Mouse (Mus musculus) midbrain, embryonic 15.5 days (tissue): ENCODE results near the gene Shox2. TPM values are rescaled to one million over a fixed set of nuclear protein-coding genes. Genes with fewer than 3 reads are reported as not detected.

Source experiments
- ATAC-seq: fragments of 200-750 bp; cut with Nextera tagmentation; replicated peaks from 2 replicates; pipeline ENCODE4 v1.8.0; 2017; ENCODE audit warnings: moderate TSS enrichment
- H3K27ac ChIP-seq: fragments of 300-500 bp; sonication (generic); 2 replicates; pipeline ENCODE4 v1.5.1; 2015; ENCODE audit warnings: mild to moderate bottlenecking, inconsistent platforms
- H3K27me3 ChIP-seq: fragments of 300-500 bp; sonication (generic); replicated peaks from 2 replicates; pipeline ENCODE4 v1.6.1; 2015; ENCODE audit warnings: inconsistent platforms
- H3K36me3 ChIP-seq: fragments of 300-500 bp; sonication (generic); replicated peaks from 2 replicates; pipeline ENCODE4 v1.6.1; 2015; ENCODE audit warnings: inconsistent platforms
- H3K4me1 ChIP-seq: fragments of 300-500 bp; sonication (generic); 2 replicates; pipeline ENCODE4 v1.6.1; 2015; ENCODE audit warnings: inconsistent platforms
- H3K4me2 ChIP-seq: fragments of 300-500 bp; sonication (generic); 2 replicates; pipeline ENCODE4 v1.6.1; 2015; ENCODE audit warnings: inconsistent platforms, mild to moderate bottlenecking, moderate library complexity
- H3K4me3 ChIP-seq: fragments of 300-500 bp; sonication (generic); 2 replicates; pipeline ENCODE4 v1.5.1; 2015; ENCODE audit warnings: mild to moderate bottlenecking, inconsistent platforms
- H3K9ac ChIP-seq: fragments of 300-500 bp; sonication (generic); 2 replicates; pipeline ENCODE4 v1.6.1; 2015; ENCODE audit warnings: mild to moderate bottlenecking, inconsistent platforms
- H3K9me3 ChIP-seq: fragments of 300-500 bp; sonication (generic); 2 replicates; pipeline ENCODE4 v1.6.1; 2016; ENCODE audit warnings: inconsistent platforms
- WGBS: fragments of 180-500 bp; shearing (Covaris S2); methylation state at CpG from one replicate; pipeline ENCODE4 v1.1.7; 2015; ENCODE audit warnings: mixed read lengths; 5-methylcytosine and 5-hydroxymethylcytosine counted together
- polyA plus RNA-seq: library from polyadenylated mRNA; unstranded; fragments of >200 nt; fragmentation: Nextera tagmentation; extraction: Ambion mirVana; gene quantifications from 2 replicates; pipeline ENCODE4 v1.2.1, GENCODE M21; 2015

The Shox2 gene
- polyA plus RNA-seq, 1 experiment from 2014 or later, result 56.1 TPM

DNA sequence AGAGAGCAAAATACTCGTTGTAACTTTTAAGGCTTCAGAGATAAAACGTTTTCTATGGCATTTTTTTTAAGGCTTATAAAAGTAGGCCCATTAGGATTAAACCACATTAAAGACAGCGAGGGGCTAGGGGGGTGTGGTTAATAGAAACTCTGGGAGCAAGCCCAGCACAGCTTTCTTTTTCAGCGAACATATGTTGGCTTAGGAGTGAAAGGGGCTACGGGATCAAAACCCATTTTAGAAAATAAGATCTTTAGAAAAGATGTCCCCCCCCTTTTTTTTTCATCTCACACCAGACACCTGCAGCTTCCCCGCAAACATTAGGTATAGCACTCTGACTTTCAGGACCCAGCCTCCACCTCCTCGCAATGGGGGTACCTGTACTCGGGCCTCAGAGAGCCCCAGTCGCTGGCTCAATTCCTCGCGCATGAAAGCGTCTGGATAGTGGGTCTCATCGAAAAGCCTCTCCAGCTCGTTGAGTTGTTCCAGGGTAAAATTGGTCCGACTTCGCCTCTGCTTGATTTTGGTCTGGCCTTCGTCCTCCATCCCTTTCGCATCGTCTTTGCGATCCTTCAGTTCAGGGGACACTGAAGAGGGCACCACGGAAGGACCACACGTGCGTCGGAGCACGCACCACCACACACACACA is 3.6 kb downstream of the Shox2 start:
- Histone ChIP-seq H3K27ac (peak overlapping the region; percentile 71), H3K4me3 (peak overlapping the region; percentile 48), H3K36me3 (no peaks in the 10 kb centered on the region), H3K27me3 (peaks cover 13% of the 10 kb centered on the region), H3K9ac (peak overlapping the region; percentile 21; the same call in 1 of the 2 replicates), H3K9me3 (no peaks in the 10 kb centered on the region), H3K4me2 (peak overlapping the region; percentile 61), H3K4me1 (peaks cover 38% of the 10 kb centered on the region)
- 1% methylated on average over 25 of the region's 25 CpGs for WGBS
- no peak for ATAC-seq

DNA sequence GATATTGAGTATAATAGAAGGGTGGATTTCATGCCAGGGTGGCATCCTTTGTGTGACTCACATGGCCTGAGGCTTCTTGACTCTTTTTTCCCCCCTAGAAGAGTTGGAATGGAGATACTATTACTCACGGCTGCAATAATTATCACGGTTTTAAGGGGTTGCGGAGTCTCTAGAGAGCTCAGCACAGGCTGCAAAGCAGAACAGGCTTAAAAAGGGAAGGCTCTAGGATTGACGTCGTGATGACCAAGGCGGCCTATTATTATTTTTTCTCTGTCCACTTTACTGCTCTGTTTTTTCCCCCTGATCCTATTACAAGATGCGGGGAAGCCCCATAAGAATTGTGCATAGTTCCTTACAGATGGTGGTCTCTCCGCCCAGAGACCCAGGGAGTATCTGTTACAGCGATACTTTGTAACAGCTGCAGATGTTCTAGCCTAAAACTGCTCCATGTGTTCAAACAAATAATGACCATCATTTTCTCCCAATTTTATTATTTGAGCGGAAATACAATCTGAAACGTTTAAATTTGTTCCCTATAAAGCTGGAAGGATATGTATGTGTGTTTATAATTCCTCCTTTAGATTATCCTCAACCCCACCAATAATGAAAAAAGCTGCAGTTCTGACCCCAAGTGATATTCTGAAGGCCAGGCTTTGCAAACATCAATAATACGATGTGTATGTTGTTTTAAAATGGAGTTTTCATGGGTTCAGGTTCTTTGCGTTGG is 4.5 kb downstream of the Shox2 start:
- Histone ChIP-seq H3K9me3 (no peaks in the 10 kb centered on the region), H3K4me1 (peaks cover 40% of the 10 kb centered on the region), H3K36me3 (no peaks in the 10 kb centered on the region), H3K27ac (peak overlapping the region; percentile 71), H3K4me3 (peak overlapping the region; percentile 48), H3K4me2 (peak overlapping the region; percentile 61), H3K27me3 (peaks cover 13% of the 10 kb centered on the region), H3K9ac (0 out of 2 replicates have a peak overlapping the region, but pooled peaks have one; percentile 5)
- WGBS, result 5% methylated on average over 13 of the region's 13 CpGs
- no peak for ATAC-seq

DNA sequence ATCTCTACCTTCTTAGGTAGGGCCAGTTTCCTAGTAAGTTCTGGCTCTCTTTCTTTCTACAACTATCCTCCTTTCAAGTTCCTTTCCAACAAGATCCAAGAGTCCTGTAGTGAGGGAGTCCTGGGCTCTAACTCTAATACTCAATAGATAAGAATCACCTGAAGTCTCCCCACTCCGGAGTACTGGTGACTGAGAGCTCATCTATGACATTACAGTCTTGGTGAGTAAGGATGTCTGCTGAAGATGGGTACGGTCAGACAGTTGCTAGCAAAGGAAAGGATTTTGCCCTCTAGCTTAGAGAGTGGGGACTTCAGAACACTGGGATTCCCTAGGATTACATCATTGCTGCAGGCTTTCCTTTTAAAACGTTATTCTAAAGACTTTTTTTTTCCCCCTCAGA is 7.1 kb downstream of the Shox2 start:
- H3K9me3 ChIP-seq, result no peaks in the 10 kb centered on the region
- H3K4me2 ChIP-seq, result peak overlapping the region; percentile 76
- 9% methylated on average over 3 of the region's 3 CpGs for WGBS
- H3K36me3 ChIP-seq, result no peaks in the 10 kb centered on the region
- peaks cover 39% of the 10 kb centered on the region for H3K4me1 ChIP-seq
- no peak overlapping the region for H3K9ac ChIP-seq
- ATAC-seq, result no peak
- H3K4me3 ChIP-seq, result no peak overlapping the region
- H3K27me3 ChIP-seq, result peaks cover 26% of the 10 kb centered on the region
- H3K27ac ChIP-seq, result no peak overlapping the region

DNA sequence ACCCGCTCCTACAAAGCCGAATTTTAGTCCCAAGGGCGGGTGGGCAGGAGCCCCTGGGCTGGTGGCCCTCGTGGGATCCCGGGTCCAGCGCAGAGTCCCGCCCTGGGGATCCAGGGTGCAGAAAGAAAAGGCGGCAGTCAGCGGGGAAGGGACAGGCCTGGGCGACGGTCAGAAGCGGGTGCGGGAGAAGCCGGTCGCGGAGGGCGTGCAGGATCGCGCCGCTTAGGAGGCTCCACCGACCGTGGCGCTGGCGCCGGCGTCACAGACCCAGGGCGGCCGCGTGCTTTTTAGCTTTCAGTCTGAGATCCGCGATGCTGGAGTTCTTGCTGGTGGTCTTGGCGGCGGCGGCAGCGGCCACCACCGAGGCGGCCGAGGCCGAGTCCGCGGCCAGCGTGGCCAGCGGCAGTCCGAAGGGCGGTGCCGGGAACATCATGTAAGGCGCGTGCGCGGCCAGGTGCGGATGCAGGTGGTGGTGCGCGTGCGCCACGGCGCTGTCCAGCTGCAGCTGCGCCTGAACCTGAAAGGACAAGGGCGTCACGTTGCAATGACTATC is 8.1 kb downstream of the Shox2 start:
- Histone ChIP-seq H3K9ac (peak overlapping the region; percentile 65), H3K4me3 (peak overlapping the region; percentile 53), H3K4me2 (peak overlapping the region; percentile 76), H3K27me3 (peaks cover 26% of the 10 kb centered on the region), H3K36me3 (no peaks in the 10 kb centered on the region), H3K4me1 (peaks cover 32% of the 10 kb centered on the region), H3K9me3 (no peaks in the 10 kb centered on the region), H3K27ac (peak overlapping the region; percentile 77)
- ATAC-seq, result peak; percentile 86
- WGBS, result under 1% methylated on average over 59 of the region's 59 CpGs

DNA sequence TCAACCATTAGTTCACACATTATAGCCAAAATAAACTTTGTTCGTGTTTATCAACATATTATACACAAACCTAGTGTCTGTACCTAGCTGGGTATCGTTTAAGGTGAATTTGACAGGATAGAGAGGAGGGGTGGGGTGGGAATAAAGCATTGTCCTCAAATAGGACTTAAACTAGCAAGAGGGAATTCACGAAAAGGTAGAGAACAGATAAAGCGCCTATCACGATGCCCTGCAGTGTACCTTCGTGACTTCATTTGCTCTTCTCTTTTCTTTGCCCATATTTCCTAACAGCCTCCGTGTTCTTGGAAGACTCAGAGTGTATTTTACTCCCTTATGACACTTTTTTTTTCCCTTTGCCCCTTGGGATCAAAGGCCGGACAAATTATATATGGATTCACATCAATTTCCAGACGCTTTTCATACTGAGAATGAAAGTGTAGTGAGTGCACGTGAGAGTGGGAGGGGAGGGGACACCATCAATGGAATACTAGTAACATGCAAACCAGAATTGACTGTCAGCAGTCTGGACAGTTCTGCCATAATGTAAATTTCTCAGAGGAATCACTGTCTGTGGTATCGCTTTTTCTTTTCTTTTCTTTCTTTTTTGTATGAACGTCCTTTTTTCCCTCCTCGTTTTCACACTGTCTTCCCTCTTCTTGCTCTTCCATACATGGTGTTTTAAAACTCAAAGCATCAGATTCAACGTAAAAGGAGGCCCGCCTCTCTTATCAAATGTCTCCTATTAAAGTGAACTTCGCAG is 9.2 kb downstream of the Shox2 start:
- ATAC-seq, result no peak
- Histone ChIP-seq H3K4me2 (peak overlapping the region; percentile 76), H3K4me1 (peaks cover 29% of the 10 kb centered on the region), H3K9me3 (no peaks in the 10 kb centered on the region), H3K4me3 (peak overlapping the region; percentile 20), H3K27me3 (peaks cover 33% of the 10 kb centered on the region), H3K27ac (no peak overlapping the region), H3K36me3 (no peaks in the 10 kb centered on the region), H3K9ac (no peak overlapping the region)
- WGBS, result 6% methylated on average over 16 of the region's 16 CpGs

DNA sequence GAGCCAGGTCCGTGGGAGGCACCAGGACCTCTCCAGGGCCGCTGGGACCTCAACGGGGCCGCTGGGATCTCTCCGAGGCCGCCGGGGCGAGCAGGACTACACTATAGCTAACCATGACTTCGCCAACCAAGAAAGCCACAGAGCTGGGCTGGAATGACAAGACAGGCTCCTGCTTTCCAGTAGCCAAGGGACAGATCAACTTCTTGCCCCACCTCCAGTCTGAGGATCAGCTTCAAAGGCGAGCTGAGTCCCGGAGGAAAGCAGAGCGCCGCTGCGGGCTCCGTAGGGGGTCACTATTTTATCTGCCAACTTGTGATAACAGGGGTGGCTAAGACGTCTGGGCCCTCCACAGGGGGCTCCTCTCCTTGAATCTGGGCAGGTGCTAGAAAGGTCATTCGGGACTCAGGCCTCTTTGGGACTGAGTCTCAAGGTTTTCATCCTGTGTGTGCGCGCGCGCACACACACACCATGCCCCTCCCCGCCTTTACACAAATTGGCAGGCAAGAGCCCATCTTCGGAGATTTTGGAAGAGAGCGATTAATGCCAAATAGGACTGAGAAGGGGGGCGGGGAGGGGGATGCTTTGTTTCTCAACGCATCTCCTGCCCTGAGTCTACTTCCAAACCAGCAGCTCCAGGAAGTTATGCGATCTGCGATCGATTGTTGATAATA is 10.8 kb downstream of the Shox2 start:
- Histone ChIP-seq H3K27me3 (peaks cover 34% of the 10 kb centered on the region), H3K9me3 (no peaks in the 10 kb centered on the region), H3K4me3 (peak overlapping the region; percentile 17), H3K27ac (peak overlapping the region; percentile 43; the same call in 1 of the 2 replicates), H3K4me1 (peaks cover 29% of the 10 kb centered on the region), H3K36me3 (no peaks in the 10 kb centered on the region), H3K4me2 (peak overlapping the region; percentile 47), H3K9ac (no peak overlapping the region)
- 1% methylated on average over 29 of the region's 29 CpGs for WGBS
- peak; percentile 37; the same call in 1 of the 2 replicates for ATAC-seq

DNA sequence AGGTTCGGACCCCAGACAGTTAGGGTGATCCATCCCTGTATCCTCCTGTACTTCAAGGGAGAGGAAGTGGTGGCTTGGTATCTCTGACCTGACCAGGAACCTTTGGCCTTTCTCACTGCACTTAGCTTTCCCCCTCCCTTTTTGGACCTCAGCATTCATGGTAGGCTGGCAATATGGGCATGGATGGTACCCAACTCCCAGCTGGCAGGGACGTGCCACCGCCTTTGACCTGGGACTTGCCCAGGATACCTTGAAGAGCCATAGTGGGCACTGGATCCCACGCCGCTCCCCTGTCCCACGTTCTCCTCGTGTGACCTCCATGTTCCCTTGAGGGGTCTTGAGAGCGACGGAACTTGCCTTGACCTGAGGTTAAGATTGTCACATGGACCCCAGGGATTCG is 11.3 kb downstream of the Shox2 start:
- peaks cover 32% of the 10 kb centered on the region for H3K27me3 ChIP-seq
- no peaks in the 10 kb centered on the region for H3K9me3 ChIP-seq
- 4% methylated on average over 10 of the region's 10 CpGs for WGBS
- no peak overlapping the region for H3K27ac ChIP-seq
- H3K4me1 ChIP-seq, result peaks cover 29% of the 10 kb centered on the region
- H3K9ac ChIP-seq, result no peak overlapping the region
- peak overlapping the region; percentile 17 for H3K4me3 ChIP-seq
- H3K36me3 ChIP-seq, result no peaks in the 10 kb centered on the region
- peak overlapping the region; percentile 47 for H3K4me2 ChIP-seq
- ATAC-seq, result no peak; the same call in 1 of the 2 replicates

DNA sequence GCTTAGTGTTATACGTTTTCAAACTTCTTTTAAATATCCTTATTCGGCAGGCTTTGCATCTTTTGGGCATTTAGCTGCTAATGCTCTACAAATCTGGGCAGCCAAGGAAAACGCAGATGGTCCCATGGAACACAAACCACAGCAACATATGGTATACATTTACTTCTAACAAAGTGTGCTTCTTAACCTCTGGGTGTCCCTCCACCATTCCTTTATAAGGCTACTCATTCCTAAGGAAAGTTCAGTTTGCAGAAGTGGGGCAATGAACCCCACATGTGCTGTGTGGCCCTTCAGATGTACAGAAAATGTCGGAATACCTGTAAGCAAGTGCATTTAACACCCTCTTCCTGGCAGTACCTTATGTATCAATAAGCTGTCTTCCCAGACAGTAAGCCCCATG is 14.1 kb downstream of the Shox2 start:
- no peak for ATAC-seq
- H3K27me3 ChIP-seq, result peaks cover 21% of the 10 kb centered on the region

DNA sequence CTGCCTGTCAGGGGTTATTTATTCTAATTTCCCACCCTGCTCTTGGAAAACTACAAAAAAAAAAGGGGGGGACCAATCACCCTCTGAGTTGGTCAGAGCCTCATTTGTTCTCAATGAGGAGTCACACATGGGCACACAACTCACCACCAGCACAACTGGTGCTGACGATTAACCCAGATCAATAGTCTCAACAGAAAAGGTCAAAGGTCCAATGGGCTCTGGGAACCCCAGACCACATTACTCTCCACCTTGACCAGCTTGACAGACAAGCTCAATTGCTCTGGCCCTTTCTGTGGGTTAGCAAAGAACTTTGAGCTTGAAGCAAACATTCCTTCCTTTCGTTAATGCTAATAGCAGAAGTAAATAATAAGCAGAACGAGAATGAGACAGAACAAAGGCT is 16.7 kb downstream of the Shox2 start:
- no peak overlapping the region for H3K27ac ChIP-seq
- H3K4me3 ChIP-seq, result no peak overlapping the region
- H3K4me1 ChIP-seq, result no peaks in the 10 kb centered on the region
- ATAC-seq, result no peak
- 57% methylated on average over 3 of the region's 3 CpGs for WGBS
- no peaks in the 10 kb centered on the region for H3K36me3 ChIP-seq
- no peaks in the 10 kb centered on the region for H3K9me3 ChIP-seq
- peaks cover 8% of the 10 kb centered on the region; the same call in 1 of the 2 replicates for H3K27me3 ChIP-seq
- no peak overlapping the region for H3K9ac ChIP-seq
- H3K4me2 ChIP-seq, result no peak overlapping the region

More for the DNA sequence above, 14.1 kb downstream of the Shox2 start:
- H3K9me3 ChIP-seq, result no peaks in the 10 kb centered on the region
- H3K36me3 ChIP-seq, result no peaks in the 10 kb centered on the region
- H3K4me1 ChIP-seq, result peaks cover 15% of the 10 kb centered on the region
- no peak overlapping the region for H3K27ac ChIP-seq
- no peak overlapping the region for H3K9ac ChIP-seq
- WGBS, result 72% methylated on average over 4 of the region's 4 CpGs
- no peak overlapping the region for H3K4me2 ChIP-seq
- H3K4me3 ChIP-seq, result no peak overlapping the region

DNA sequence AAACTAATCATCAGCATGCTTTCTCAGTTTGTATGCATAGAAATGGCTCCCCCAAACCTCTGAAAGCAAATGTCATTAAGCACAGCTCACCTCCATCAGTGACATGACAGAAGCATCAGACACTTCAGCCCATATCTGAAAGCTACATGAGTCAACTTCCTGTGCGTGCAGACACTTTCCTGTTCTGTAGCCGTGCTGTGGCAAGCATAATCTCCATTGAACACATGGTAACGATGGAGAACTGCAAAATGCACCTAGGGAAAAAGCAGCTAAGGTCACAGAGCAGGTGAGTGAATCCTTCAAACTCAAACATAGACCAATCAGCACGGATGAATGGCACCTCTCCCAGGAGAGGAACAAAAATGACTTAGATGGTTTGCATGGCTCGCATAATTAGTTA is 21.6 kb downstream of the Shox2 start:
- H3K4me2 ChIP-seq, result no peak overlapping the region
- H3K27me3 ChIP-seq, result no peaks in the 10 kb centered on the region
- H3K9ac ChIP-seq, result no peak overlapping the region
- no peaks in the 10 kb centered on the region for H3K9me3 ChIP-seq
- no peak for ATAC-seq
- H3K27ac ChIP-seq, result no peak overlapping the region
- no peaks in the 10 kb centered on the region for H3K36me3 ChIP-seq
- no peak overlapping the region for H3K4me3 ChIP-seq
- no peaks in the 10 kb centered on the region for H3K4me1 ChIP-seq
- 71% methylated on average over 5 of the region's 5 CpGs for WGBS

DNA sequence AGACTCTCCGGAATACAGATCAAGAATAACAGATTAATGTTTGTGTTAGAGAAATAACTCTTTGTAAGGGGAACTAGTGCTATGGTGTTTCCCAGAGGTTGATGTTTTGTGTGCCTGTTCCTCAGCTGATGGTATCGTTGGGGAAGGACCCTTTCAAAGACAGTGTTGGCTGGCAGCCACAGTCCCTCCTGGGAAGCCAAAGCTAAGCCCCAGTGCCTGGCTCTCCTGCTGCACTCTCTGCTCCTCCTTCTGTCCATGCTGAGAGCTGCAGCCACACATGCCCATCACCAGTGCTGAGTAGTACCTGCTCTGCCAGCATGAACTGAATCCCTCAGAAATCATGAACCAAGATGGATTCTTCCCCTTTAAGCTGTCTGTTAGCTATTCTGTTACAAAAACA is 26.4 kb downstream of the Shox2 start:
- no peaks in the 10 kb centered on the region for H3K27me3 ChIP-seq
- H3K9me3 ChIP-seq, result no peaks in the 10 kb centered on the region
- H3K4me1 ChIP-seq, result no peaks in the 10 kb centered on the region
- WGBS, result 57% methylated on average over 2 of the region's 2 CpGs
- H3K4me2 ChIP-seq, result no peak overlapping the region
- no peaks in the 10 kb centered on the region for H3K36me3 ChIP-seq
- no peak overlapping the region for H3K27ac ChIP-seq
- H3K9ac ChIP-seq, result no peak overlapping the region
- H3K4me3 ChIP-seq, result no peak overlapping the region
- no peak for ATAC-seq
